Mouse (Mus musculus): Measurements from ENCODE around the gene Ckap4. TPM values are rescaled to one million over a fixed set of nuclear protein-coding genes. Genes with fewer than 3 reads are reported as not detected.

Ckap4 gene
- 10 to 100 TPM; 12.5 to 16.5 TPM for total RNA-seq (2023)

GRCm38 (mm10) chr10:84533912-84534671, at the start of gene Ckap4:
Ckap4 (minus strand) TSS chr10:84534062.

GRCm38 (mm10) chr10:84576395-84577070, 42.7 kb upstream of the Ckap4 start, which contains the start of gene Tcp11l2:
Tcp11l2 (plus strand) TSS chr10:84576626.

Other genes starting within 250 kb of the Ckap4 start
- gene Nuak1, start 93.5 kb downstream of the Ckap4 start, total RNA-seq (2023): 1 to 10 TPM; 1.3 to 1.9 TPM
- 100 to 1,000 TPM; 115 to 135 TPM for gene Tcp11l2, start 42.6 kb upstream of the Ckap4 start, total RNA-seq (2023)
- gene Polr3b, start 88.2 kb upstream of the Ckap4 start, total RNA-seq (2023): 10 to 100 TPM; 38.2 to 42.7 TPM
- not detected for gene Rfx4, start 222.0 kb upstream of the Ckap4 start, total RNA-seq (2023)